Mouse (Mus musculus) lung, postnatal 10 days (tissue): ENCODE data around the gene Gm8257.
"Not testable (repeated sequence)": the region's sequence is repeated elsewhere in the genome, so short reads cannot be mapped to it uniquely, and the experiment has no call there.

Experiments used
- DNase-seq: peaks from one replicate; pipeline ENCODE4 v3.0.0; 2021

Gm8257 gene

GRCm38 (mm10) chr14:44706356-44706755 lies at the start of gene Gm8257:
Gm8257 (minus strand) TSS chr14:44706456.
- not testable (repeated sequence) for DNase-seq

GRCm38 (mm10) chr14:44750240-44750639 lies 44.0 kb upstream of the Gm8257 start, which contains the start of gene Gm8267:
Gm8267 (minus strand) TSS chr14:44750340.
- DNase-seq: no peak

- not testable (repeated sequence) for DNase-seq
Measured at GRCm38 (mm10) chr14:44742789-44743188, 36.5 kb upstream of the Gm8257 start.

- DNase-seq: not testable (repeated sequence)
Measured at GRCm38 (mm10) chr14:44730711-44731110, 24.5 kb upstream of the Gm8257 start.

- DNase-seq: not testable (repeated sequence)
Measured at GRCm38 (mm10) chr14:44627737-44628136, 78.5 kb downstream of the Gm8257 start, which contains the start of gene Gm5624. Gm5624 (minus strand) TSS chr14:44627938.
